Mouse (Mus musculus) intestine, postnatal 0 days (tissue): ENCODE results near the gene Helz2. TPM values are rescaled to one million over a fixed set of nuclear protein-coding genes. Genes with fewer than 3 reads are reported as not detected.

ENCODE experiments used
- ATAC-seq: fragments of 200-750 bp; cut with Nextera tagmentation; 2 replicates; pipeline ENCODE4 v1.8.0; 2017; ENCODE audit warnings: mild to moderate bottlenecking, moderate TSS enrichment, moderate library complexity
- H3K27ac ChIP-seq: fragments of 300-500 bp; sonication (generic); 2 replicates; pipeline ENCODE4 v1.5.1; 2014; ENCODE audit warnings: mild to moderate bottlenecking, low read depth, low read length, moderate library complexity
- H3K27me3 ChIP-seq: fragments of 300-500 bp; sonication (generic); replicated peaks from 2 replicates; pipeline ENCODE4 v1.6.1; 2014; ENCODE audit warnings: low read length, mixed read lengths; ENCODE audit not compliant: control insufficient read depth, insufficient read depth
- H3K36me3 ChIP-seq: fragments of 300-500 bp; sonication (generic); 2 replicates; pipeline ENCODE4 v1.6.1; 2014; ENCODE audit warnings: mild to moderate bottlenecking, moderate library complexity; ENCODE audit not compliant: control insufficient read depth, insufficient read depth
- H3K4me1 ChIP-seq: fragments of 300-500 bp; sonication (generic); replicated peaks from 2 replicates; pipeline ENCODE4 v1.6.1; 2014; ENCODE audit warnings: antibody characterized with exemption, low read length, mixed read lengths; ENCODE audit not compliant: control insufficient read depth, insufficient read depth
- H3K4me2 ChIP-seq: fragments of 300-500 bp; sonication (generic); replicated peaks from 2 replicates; pipeline ENCODE4 v1.6.1; 2014; ENCODE audit warnings: low read depth, mild to moderate bottlenecking, moderate library complexity
- H3K4me3 ChIP-seq: fragments of 300-500 bp; sonication (generic); 2 replicates; pipeline ENCODE4 v1.5.1; 2014; ENCODE audit warnings: low read depth, low read length
- H3K9ac ChIP-seq: fragments of 300-500 bp; sonication (generic); 2 replicates; pipeline ENCODE4 v1.6.1; 2014; ENCODE audit warnings: mild to moderate bottlenecking, low read depth, low read length
- H3K9me3 ChIP-seq: fragments of 300-500 bp; sonication (generic); 2 replicates; pipeline ENCODE4 v1.6.1; 2016; ENCODE audit warnings: mixed run types; ENCODE audit not compliant: control insufficient read depth
- CTCF ChIP-seq: sonication (generic); IDR thresholded peaks from 2 replicates; pipeline ENCODE4 v1.5.1; 2016; ENCODE audit warnings: low read depth, mild to moderate bottlenecking, control low read depth, antibody characterized with exemption, moderate library complexity
- WGBS: fragments of 180-500 bp; shearing (Covaris S2); extraction: QIAGEN DNeasy Blood & Tissue Kit; methylation state at CpG from one replicate; pipeline ENCODE4 v1.1.7; 2014; 5-methylcytosine and 5-hydroxymethylcytosine counted together
- polyA plus RNA-seq: library from polyadenylated mRNA; unstranded; fragments of >200 nt; fragmentation: Nextera tagmentation; extraction: Ambion mirVana; gene quantifications from 2 replicates; pipeline ENCODE4 v1.2.1, GENCODE M21; 2015

Gene Helz2
- polyA plus RNA-seq, 1 experiment from 2014 or later, result 5.7 TPM

DNA sequence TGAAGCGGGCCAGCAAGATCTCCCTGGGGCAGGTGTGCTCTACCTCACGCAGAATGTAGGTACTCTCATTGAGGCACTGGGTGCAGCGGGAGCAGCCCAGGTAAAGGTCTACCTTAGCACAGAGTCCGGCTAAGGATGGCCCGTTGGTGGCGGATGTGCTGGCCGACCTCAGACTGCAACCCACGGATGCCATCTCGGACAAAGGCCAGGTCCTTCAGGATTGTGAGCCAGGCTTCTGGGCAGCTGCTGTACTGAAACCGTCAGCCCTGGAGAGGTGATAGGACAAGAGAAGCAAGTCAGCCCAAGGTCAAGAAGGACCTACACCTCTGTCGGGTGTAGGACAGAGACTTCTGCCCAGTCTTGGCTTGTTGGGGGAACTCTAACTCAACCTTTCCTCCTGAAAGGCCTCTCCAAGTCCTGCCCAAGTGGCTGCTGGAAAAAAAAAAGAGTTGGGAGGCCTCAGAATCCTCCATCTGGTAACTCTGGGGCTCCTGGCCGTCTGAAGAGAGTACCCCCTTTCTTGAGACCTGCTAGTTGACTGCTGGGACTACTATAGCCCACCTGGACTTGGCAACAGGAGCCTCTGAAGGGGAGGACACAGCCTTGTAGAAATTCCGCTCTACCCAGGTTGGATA is 904 bp downstream of the Helz2 start:
- H3K4me2 ChIP-seq, result peak overlapping the region; percentile 75
- H3K9me3 ChIP-seq, result no peaks in the 10 kb centered on the region
- no peak; the same call in 1 of the 2 replicates for ATAC-seq
- peak overlapping the region; percentile 84 for H3K27ac ChIP-seq
- peaks cover 8% of the 10 kb centered on the region; the same call in 1 of the 2 replicates for H3K4me1 ChIP-seq
- 87% methylated on average over 13 of the region's 13 CpGs for WGBS
- H3K36me3 ChIP-seq, result peaks cover 34% of the 10 kb centered on the region
- peak overlapping the region; percentile 76 for H3K9ac ChIP-seq
- no peaks in the 10 kb centered on the region for H3K27me3 ChIP-seq
- peak overlapping the region; percentile 78 for H3K4me3 ChIP-seq
- no peak for TF ChIP-seq CTCF

DNA sequence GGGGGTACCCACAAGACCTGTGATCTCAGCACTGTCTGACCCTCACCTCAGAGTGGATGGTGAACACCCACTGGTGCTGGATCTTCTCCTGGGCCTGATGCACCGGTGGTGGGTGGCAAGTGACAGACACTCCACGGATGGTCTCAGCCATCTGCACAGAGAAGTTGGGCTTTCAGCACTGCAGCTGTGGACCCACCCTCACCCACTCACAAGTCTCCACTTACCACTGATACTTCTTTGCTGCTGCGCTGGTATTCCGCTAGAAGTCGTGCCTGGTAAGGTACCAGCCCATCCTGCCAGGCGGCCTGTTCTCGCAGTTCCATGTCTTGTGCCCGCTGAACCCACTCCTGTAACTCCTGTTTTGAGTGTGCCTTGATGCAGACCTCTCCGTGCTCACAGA is 2.6 kb downstream of the Helz2 start:
- peaks cover 50% of the 10 kb centered on the region for H3K36me3 ChIP-seq
- H3K4me3 ChIP-seq, result peak overlapping the region; percentile 14
- H3K4me1 ChIP-seq, result peaks cover 5% of the 10 kb centered on the region; the same call in 1 of the 2 replicates
- no peak for TF ChIP-seq CTCF
- 0 out of 2 replicates have a peak overlapping the region, but pooled peaks have one; percentile 23 for H3K9ac ChIP-seq
- no peaks in the 10 kb centered on the region for H3K9me3 ChIP-seq
- H3K4me2 ChIP-seq, result peak overlapping the region; percentile 75
- WGBS, result 96% methylated on average over 9 of the region's 9 CpGs
- H3K27me3 ChIP-seq, result no peaks in the 10 kb centered on the region
- no peak for ATAC-seq
- no peak overlapping the region for H3K27ac ChIP-seq

DNA sequence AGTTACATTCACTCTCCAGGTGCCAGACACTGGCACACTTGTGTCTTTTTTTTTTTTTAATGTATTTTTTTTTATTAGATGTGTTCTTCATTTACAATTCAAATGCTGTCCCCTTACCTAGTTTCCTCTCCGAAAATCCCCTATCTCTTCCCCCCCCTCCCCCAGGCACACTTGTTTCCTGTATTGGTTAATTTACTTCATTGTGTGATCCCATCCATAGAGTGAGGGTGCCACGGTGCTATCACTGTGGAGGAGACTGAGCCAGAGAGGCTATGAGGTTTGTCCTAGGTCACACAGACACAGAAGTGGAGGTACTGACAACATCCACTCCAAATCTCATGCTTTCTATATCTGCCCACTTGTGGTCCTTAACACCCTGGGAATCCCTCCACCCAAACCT is 3.0 kb downstream of the Helz2 start:
- 0 out of 2 replicates have a peak overlapping the region, but pooled peaks have one; percentile 23 for H3K9ac ChIP-seq
- peaks cover 5% of the 10 kb centered on the region; the same call in 1 of the 2 replicates for H3K4me1 ChIP-seq
- no peak for TF ChIP-seq CTCF
- no peaks in the 10 kb centered on the region for H3K27me3 ChIP-seq
- no peak overlapping the region for H3K27ac ChIP-seq
- no peaks in the 10 kb centered on the region for H3K9me3 ChIP-seq
- H3K4me2 ChIP-seq, result peak overlapping the region; percentile 75
- H3K36me3 ChIP-seq, result peaks cover 54% of the 10 kb centered on the region
- ATAC-seq, result no peak
- 64% methylated on average over 2 of the region's 2 CpGs for WGBS
- 0 out of 2 replicates have a peak overlapping the region, but pooled peaks have one; percentile 14 for H3K4me3 ChIP-seq

DNA sequence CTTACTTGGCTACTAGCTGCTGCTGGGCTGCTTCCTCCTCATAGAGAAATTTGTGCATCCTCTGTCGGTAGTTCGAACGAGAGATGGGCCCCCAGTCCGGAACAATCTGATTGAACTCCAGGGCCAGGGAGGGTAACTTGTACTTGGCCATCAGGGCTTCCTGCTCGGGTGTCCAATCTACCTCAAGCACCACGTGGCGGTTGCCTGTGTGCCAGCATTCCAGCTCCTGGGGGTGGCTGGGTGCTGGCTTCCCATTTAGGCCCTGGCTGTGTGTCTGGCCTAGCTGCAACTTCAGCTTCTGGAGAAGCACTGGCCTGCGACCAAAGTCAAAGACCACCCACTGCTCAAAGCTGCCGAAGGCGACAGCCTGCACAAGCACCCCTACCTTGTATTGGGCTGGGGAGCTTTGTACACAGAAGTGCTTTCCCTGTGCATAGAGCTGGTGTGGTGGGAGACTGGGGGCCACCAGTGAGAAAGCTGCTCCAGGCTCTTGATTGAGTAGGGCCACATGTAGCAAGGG is 3.7 kb downstream of the Helz2 start:
- no peak for TF ChIP-seq CTCF
- H3K4me3 ChIP-seq, result no peak overlapping the region
- 0 out of 2 replicates have a peak overlapping the region, but pooled peaks have one; percentile 9 for H3K4me2 ChIP-seq
- H3K4me1 ChIP-seq, result peaks cover 5% of the 10 kb centered on the region; the same call in 1 of the 2 replicates
- H3K9ac ChIP-seq, result no peak overlapping the region
- no peak overlapping the region for H3K27ac ChIP-seq
- 89% methylated on average over 10 of the region's 10 CpGs for whole genome bisulfite sequencing
- no peak for ATAC-seq
- no peaks in the 10 kb centered on the region for H3K27me3 ChIP-seq
- H3K9me3 ChIP-seq, result no peaks in the 10 kb centered on the region
- H3K36me3 ChIP-seq, result peaks cover 61% of the 10 kb centered on the region

DNA sequence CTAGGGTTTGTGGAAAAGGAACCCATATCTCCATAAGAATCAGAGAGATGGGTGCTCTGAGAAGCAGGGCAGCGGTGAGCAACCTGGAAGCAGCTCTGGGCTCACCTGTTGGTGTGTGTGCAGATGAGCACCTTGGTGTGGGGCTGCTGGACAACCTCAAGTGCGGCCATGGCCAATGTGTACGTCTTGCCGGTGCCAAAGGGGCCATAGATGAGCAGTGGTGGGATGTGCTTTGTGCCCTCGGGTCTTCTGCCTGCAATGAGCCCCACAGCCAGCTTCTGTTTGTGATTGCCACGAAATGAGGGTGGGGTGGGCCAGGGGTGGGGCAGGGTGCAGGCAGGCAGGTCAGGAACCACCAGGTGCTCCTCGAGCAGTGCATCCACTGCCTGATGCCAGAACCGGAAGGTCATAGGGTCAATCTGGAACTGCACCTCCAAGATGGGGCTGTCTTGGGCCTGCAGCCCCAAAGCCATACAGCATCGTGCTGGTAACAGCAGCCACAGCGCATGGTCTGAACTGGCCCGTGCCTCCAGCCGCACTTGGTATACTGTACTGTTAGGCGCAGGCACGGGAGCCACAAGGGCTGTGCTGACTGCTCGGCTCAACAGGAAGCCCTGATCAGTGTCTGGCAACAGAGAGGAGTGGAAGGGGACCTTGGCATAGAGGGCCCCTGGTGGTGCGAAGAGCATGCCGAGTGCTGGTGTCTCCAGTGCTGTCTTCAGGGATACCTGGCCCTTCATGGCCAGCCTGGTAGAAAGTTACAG is 4.4 kb downstream of the Helz2 start:
- Histone ChIP-seq H3K36me3 (peaks cover 67% of the 10 kb centered on the region), H3K9me3 (no peaks in the 10 kb centered on the region), H3K9ac (no peak overlapping the region), H3K27me3 (no peaks in the 10 kb centered on the region), H3K4me3 (no peak overlapping the region), H3K4me1 (peaks cover 5% of the 10 kb centered on the region; the same call in 1 of the 2 replicates), H3K4me2 (no peak overlapping the region), H3K27ac (no peak overlapping the region)
- 89% methylated on average over 17 of the region's 17 CpGs for WGBS
- TF ChIP-seq CTCF, result no peak
- ATAC-seq, result no peak
